Mouse (Mus musculus) gastrocnemius, postnatal 25 days (tissue): Measurements from ENCODE around the gene Cideb. TPM values are rescaled to one million over a fixed set of nuclear protein-coding genes. Genes with fewer than 3 reads are reported as not detected.

Experiments
- DNase-seq: peaks from one replicate; pipeline ENCODE4 v3.0.0; 2022
- total RNA-seq, 2 experiments: library from RNA; stranded (reverse); gene quantifications; 1 replicate in 1 of 2; 2 replicates in 1 of 2; pipeline ENCODE4 v1.2.3; 2021

The Cideb gene
- total RNA-seq, 2 experiments from 2014 or later, result not detected

DNA sequence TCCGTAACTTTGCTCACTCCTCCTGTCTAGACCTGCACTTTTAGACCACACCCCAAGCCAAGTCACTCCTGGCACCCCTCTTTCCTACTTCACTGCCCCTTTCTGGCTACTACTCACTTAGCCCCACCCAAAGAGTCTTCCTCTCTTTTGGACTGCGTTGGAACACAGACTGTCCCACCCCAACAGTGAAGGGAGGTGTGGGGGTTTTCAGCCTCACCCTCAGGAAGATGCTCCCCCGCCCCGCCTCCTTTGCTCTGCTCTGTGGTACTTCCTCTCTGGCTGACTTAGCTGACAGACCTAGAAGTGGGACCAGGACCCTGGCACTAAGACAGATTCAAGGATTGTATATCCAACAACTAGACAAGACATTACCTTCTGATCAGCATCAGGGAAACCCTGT lies 7.4 kb upstream of the Cideb start, which contains the start of gene Ltb4r1:
Ltb4r1 (plus strand) TSS at position 267 of the 400 bp plus-strand sequence.
- no peak for DNase-seq

DNA sequence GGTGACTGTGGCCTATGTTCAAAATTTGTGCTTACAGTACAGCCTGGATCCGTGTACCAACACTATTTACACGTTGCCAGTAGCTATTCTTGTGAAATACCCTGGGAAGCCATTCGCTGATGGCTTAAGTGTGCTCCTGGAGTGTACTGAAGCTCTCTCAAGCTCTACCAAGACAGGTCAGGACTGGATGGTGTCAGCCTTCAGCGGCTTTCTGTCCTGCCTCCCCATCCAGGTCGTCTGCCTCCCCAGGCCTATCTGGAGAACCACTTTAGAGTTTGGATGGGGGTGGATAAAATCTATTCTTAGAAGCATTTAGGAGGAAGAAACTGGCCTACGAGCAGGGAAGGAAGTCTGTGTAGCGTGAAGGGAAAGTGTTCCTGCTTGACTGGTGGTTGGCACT lies 4.9 kb upstream of the Cideb start:
- no peak for DNase-seq

DNA sequence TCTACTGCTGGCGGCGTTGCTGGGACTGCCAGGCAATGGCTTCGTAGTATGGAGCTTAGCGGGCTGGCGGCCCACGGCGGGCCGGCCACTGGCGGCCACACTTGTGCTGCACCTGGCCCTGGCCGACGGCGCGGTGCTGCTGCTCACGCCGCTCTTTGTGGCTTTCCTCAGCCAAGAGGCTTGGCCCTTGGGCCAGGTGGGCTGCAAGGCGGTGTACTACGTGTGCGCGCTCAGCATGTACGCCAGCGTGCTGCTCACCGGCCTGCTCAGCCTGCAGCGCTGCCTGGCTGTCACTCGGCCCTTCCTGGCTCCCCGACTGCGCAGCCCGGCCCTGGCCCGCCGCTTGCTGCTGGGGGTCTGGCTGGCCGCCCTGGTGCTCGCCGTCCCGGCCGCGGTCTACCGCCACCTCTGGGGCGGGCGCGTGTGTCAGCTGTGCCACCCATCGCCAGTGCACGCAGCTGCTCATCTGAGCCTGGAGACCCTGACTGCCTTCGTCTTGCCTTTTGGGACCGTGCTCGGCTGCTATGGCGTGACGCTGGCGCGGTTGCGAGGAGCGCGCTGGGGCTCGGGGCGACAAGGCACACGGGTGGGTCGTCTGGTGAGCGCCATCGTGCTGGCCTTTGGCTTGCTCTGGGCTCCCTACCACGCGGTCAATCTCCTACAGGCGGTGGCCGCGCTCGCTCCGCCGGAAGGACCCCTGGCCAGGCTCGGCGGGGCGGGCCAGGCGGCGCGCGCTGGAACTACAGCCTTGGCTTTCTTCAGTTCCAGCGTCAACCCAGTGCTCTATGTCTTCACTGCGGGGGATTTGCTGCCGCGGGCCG lies 4.0 kb upstream of the Cideb start:
- DNase-seq, result peak; percentile 49

DNA sequence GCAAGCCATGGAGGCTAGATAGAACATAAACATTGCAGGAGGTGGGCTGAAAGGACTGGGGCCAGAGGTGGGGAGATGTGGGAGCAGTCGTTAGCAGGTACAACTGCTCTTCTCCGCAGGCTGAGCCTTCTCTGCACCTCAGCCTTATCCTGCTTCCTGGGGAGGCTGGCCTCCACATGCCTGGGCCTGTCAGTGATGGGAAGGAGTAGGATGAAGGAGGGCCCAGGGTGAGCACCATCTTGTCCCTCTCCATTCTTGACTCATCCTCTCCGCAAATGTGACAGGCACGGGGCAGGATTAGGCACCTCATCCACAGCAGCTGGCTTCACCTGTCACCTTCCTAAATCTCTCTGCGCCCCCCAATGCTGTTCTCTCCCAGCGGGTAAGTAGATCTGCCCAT lies 2.9 kb upstream of the Cideb start, which contains the start of gene Ltb4r2:
Ltb4r2 (plus strand) TSS at position 266 of the 400 bp plus-strand sequence.
- DNase-seq, result no peak

DNA sequence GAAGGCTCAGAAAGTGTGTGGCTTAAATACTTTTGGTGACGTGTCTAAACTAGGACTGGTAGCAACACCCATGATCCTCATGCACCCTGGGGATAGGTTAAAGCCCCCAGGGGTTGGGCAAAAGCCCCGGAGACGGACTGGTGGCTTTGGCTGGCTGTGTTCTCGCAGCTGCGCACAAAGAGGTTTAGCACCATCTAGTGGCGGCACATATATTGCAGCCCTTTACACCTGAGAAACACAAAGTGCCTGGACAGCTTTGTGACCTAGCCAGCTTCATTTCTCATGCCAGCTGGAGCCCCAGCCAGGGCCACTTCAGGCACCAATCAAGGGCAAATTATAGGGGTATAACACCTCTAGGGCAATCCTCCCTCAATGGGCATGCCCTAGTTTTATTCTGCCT lies 1.9 kb upstream of the Cideb start:
- DNase-seq, result peak; percentile 57

DNA sequence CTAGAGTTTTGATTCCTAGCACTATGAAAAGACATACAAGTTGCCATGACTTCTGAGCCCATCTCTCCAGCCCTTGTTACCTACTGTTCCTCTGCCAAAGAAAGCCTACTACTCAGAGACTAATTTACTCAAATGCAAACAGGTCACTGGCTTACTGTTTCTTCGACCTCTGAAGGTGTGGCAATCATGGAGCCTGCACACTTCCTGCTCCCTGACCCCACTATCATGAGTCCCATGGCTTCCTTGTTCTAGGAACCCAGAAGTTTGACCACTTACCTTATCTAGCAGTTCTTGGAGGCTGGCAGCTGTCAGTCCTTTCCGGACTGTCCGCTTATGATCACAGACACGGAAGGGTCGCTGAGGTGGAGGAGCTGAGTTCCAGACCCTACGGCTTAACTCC lies 692 bp downstream of the Cideb start:
- DNase-seq, result no peak

DNA sequence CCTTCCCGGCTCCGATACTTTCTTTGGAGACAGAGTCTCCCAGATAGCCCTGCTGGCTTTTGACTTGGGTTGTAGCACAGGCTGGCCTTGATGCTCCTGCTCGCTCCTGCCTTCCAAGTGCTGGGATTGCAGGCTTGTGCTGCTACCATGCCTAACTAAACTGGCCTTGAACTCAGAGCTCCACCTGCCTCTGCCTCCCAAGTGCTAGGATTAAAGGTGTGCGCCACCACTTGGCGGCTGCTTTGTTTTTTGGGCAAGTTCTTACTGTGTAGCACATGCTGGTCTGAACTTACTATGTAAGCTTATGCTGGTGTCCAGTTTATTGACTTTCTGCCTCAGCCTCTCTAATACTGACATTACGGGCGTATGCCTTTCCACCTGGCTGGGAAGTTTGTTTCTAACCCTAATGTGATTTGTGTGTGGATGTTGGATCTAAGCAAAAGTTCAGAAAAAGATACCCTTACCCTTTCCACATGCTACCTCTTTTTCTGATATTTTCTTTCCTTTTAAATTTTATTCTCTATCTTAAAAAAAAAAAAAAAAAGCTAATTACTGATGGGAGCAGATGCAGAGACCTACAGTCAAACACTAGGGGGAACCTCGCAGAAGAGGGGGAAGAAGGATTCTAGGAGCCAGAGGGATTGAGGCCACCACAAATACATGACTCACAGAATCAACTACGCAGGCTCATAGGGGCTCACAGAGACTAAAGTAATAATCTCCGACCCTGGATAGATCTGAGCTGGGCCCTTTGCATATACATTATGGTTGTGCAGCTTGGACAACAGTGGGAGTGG lies 11.0 kb downstream of the Cideb start:
- DNase-seq, result no peak

DNA sequence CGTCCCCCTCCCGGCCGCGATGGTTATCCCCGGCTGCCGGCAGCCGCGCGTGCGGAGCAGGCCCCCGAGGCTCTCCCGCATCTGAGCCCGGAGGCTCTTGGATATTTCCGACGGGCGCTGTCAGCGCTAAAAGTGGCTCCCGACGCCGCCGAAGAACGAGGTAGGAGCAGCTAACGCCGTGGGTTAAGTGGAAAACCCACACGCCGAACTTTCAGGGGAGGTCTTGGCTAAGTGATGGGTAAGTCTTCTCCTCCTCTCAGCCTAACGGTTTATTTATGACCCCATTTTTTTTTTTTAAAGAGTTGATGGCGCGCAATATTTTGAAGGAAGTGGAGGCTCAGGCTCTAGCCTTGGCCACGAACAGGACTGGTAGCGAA lies 12.4 kb downstream of the Cideb start:
- DNase-seq, result no peak

DNA sequence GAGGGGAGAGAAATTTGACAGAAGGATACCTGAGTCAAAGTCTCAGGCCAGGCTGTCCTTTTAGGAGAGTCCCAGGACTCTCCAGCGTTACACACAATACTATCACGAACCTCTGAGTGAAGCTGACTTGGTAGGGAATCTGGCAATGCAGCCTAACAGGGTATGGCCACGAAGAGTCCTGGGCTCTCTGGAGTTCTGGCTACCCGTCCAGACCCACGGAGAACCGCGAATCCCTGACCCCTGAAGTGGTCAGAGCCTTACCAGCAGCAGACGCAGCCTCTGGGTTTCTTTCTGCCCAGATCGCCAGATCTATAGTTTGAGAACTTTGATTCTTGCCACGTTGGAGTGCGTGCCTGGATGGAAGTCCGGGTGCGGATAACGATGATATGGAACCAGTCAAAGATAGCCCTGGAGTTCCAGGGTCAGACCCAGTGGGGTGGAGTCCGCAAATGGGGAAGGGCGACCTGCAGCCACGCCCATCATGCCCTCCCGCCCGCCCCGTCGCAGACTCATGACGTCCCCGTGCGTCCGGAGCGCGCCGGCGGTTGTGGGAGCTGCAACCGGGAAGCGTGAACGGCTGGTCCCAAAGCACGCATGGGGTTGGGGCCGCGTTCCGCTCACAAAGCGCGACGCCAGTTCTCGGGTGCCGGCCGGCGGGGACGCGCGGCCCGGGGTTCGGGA lies 12.9 kb downstream of the Cideb start, which contains the start of the genes Dhrs1 and Nop9:
Dhrs1 (minus strand) TSS at position 511 of the 681 bp plus-strand sequence.
Nop9 (plus strand) TSS at position 514 of the 681 bp plus-strand sequence.
- DNase-seq, result peak; percentile 85

DNA sequence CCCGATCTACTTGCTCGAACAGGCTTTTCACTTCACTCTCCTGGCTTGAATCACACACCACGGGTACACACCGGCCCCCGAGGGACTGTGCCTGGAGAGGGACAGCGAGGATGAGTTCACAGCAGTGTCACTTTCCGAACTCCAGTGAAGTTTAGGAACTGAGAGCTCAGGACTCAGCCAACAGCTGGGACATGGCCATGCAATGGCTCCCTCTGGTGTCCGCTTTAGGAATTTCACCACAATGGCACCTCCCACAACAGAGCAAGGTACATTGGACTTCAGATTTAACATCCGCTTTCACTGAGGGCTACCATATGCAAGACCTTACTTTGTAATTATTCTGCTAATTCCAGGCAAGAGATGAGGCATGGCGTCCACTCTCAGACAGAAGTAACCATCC lies 14.5 kb downstream of the Cideb start:
- peak; percentile 80 for DNase-seq

DNA sequence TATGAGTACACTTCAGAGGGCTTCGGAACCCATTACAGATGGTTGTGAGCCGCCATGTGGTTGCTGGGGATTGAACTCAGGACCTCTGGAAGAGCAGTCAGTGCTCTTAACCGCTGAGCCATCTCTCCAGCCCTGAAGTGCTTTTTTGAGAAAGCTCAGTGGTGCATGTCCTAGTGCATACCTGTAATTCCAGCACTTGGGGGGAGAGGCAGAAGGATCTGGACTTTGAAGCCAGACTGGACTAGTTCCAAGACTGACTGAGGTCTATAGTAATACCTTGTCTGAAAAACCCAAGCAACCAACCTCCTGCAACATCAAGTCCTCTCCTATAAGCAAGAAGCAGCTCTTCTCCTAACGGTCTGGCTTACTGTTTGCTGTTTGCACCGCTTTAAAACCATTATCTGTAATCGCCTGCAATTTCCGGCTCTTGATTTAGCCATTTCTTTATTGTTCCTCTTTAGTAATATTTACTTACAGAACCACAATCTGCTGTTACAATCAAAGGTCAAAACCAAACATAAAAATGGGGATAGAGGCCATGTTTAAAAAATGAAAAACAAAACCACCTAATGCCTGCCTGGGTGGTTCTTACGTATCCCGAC lies 21.1 kb downstream of the Cideb start:
- DNase-seq, result no peak

DNA sequence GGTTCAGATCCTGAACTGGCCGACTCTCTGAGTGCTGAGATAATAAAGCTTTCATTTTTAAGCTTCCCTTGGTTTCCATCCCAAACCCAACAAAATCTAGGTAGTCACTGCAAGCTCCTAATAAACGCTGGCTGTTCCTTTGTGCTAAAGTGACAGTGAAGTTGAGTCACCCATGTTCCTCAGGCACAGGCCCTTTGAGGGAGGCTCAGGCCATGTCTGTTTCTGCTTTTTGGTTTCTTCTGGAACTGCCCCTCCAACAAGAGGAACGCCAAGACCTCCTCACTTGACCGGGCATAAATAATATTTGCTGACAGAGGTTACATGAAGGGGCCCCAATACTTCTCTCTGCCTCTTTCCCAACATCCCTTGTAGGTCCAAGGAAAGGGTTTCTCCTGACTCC lies 22.5 kb downstream of the Cideb start:
- DNase-seq, result no peak

DNA sequence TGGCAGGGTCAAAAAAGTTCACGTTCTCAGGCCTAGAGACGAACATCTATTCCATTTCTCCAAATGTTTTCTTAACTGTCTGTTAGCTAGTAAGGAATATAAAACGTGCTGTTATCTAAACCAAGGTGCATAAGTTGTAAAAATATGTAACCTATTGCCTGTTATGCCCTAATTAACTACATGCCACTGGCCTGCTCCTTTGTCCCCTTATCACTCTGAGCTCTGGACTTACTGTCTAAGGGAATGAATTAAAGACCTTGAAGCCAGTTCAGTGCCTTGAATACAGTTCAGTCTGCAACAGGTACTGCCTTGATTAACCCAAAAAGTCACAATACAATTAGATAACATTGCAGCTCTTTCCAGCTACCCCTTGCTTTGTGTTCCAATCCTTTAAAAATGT lies 22.9 kb downstream of the Cideb start:
- DNase-seq, result no peak

DNA sequence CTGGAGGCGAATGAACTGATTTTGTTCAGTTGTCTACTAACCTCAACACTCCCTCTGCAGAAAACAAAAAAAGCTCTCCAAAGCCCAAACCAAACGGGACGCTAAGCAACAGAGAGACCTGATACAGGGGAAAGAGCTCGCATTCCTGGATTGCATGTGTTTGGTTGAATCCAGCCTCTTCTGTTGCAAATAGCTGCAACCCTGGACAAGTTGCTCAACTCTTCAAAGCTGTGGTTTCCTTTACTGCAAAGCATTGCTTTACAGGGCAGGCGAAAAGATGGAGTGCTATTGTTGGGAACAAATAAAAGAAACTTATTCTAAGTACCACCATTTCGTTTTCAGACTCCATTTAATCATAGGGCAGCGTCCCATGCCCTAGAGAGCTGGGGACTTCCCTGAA lies 23.4 kb downstream of the Cideb start:
- DNase-seq, result no peak

DNA sequence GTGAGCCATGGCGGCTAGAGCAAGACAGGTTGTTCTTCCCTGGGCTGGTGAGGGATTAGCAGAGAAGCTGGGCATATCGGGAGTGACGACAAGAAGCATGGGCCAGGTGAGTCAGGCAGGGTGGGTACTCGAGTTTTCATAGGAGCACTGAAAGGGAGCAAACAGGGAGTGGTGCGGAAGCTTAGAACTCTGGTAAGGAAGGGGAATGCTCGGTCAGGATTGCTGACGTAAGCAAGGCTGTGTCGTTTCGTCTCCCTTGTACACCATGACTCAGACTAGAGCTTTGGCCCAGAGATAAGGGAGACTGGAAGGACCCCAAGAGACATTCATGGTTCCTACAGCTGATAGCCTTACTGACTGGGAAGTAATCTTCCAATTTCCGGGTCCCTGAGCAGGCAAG lies 24.4 kb downstream of the Cideb start:
- no peak for DNase-seq

DNA sequence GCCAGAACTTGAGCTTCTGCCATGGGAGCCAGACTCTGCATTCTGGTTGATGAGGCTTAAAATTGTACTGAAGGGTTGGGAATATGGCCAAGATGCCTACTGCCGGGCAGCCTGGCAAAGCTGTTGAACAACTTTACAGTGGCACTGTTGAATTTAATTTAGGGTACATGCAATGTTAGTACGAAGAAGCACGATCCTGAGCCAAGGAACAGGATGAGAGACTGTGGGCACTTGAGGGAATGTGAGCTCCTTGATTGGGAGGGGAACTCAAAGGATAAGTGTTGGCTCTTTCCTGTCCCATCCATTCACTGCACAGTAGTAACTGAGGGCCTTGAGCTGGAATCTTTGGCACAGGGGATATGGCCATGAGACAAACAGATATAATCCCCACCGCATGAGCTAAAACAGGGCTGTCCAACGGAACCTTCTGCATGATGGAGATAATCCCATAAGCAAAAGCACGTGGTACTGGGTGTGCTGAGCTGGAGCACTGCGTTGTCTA lies 27.7 kb downstream of the Cideb start:
- no peak for DNase-seq

DNA sequence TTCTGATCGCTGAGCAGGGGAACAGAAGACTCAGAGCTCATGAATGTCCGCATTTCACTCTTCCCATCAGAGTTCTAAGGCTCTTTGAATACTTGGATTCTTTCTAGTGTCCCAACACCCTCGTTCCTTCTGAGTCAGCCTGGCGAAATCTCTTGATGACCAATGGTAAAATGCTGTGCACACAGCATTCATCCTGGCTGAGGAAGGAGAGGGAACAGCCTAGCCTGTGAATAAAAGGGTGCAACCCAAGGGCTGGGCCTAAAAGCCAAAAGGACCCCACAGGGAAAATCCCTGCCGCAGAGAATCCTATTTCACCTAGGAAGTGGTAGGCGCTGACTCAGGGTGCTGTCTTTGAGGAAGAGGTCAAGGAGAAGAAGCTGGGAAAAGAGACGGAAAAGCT lies 28.1 kb downstream of the Cideb start:
- DNase-seq, result no peak

DNA sequence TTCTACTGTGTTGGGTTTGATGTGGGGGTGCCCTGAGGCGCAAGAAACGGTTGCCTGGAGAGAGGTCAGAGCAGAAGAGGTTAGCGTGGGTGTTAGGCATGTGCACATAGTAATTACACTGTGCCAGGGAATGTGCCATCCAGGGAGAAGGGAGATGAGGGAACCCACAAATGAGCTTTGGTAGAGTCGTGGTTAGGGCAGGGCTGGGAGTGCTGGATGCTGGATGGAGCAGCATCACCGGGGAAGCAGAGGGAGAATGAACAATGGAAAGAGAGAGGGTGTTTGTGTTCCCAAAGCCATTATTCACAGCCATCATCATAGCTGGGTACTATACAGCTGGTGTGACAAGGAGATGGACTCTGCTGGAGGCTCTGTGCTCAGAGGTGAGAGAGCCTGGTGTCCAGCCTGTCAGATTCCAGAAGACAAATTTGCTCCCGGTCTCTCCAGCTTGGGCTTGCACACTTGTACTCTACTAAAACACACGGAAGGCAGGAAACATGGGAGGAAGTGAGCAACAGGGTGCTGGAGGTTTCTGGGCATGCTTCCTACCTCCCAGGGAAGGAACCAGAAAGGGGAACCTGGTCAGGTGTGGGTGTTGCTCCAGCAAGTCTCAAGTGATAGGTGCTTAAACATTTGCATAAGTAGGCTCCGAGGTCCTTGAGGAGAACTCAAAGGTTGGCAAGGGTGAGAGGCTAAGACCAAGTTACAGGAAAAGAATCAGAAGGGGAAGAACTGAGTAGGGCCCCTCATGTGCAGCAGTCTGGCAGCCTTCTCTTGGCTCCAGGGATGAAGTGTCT lies 30.2 kb downstream of the Cideb start:
- no peak for DNase-seq

DNA sequence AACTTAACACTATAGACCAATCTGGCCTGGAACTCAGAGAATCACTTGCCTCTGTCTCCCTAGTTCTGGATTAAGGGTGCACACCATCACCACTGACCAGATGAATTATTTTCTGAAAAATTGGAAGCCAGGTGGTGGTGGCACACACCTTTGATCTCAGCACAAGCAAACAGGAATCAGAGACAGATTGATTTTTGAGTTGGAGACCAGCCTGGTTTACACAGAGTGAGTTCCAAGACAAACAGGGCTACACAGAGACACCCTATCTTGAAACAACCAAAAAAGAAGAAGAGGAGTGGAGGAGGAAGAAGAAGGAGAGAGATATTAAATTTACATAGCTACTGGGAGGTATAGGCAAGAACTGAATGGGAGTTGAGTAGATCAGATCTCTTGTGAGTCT lies 32.0 kb downstream of the Cideb start:
- no peak for DNase-seq

DNA sequence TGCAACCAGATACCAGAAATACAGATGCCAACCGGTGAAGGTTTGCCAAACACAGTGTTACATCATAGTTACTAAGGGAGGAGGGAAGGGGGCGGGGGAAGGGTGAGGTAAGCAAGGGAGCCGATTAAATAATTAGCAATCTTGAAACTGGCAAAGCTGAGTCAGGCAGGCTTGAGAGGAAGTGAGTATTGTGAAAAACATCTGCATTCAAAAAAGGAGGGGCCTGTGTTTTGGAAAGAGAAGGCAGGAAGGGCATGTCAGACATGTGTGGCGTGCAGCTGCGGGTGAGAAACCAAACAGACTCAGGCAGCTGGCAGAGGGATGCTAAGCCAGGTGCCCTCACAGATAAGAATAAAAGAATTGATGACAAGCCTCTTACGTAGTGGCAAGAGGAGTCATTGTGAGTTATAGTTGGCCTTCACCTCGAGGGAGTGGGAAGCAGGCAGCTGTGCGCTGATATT lies 33.8 kb downstream of the Cideb start:
- peak; percentile 38 for DNase-seq

DNA sequence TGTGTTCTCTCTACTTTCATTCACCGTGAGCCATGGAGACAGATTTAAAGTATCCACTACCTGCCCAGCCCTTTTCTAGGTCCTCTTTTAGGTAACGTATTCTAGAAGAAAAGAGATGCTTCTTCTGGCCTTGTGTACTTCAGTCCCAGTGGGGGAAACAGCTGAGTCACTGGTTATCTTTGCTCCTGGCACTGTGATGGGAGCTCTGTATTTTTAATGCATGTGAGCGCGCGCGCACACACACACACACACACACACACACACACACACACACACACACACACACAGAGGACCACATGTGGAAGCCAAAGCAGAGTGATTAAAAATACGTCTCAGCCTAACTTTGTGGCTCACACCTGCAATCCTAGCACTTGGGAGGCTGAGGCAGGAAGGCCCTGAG lies 34.8 kb downstream of the Cideb start:
- no peak for DNase-seq
